Mouse (Mus musculus): ENCODE measurements at regions not wholly inside any gene's neighbourhood (a gene's known extent, or its start where the extent isn't known, plus 50 kb on each side); places are given as distances from the start of the nearest gene placed in this dataset.

- no peak for DNase-seq
Measured at GRCm38 (mm10) chr6:136229791-136230190, 56.5 kb upstream of the Grin2b start.

- no peak for DNase-seq
Measured at GRCm38 (mm10) chr6:136235473-136235872, 62.2 kb upstream of the Grin2b start.

- DNase-seq = peak in 1 of 2 experiments; percentile 4
Measured at GRCm38 (mm10) chr6:136238989-136239388, 65.7 kb upstream of the Grin2b start.

- DNase-seq = no peak
Measured at GRCm38 (mm10) chr6:136239416-136239815, 66.1 kb upstream of the Grin2b start.

GRCm38 (mm10) chr6:136241574-136242311 lies 68.4 kb upstream of the Grin2b start:
- no peak for DNase-seq

GRCm38 (mm10) chr6:136244895-136245294 lies 71.6 kb upstream of the Grin2b start:
- DNase-seq = no peak

- no peak for DNase-seq
Measured at GRCm38 (mm10) chr6:136255726-136256512, 71.4 kb upstream of the Gm8994 start.

- DNase-seq = no peak
Measured at GRCm38 (mm10) chr6:136275742-136276141, 51.6 kb upstream of the Gm8994 start.

GRCm38 (mm10) chr6:136276771-136277170 lies 50.6 kb upstream of the Gm8994 start:
- no peak for DNase-seq

Measured in cerebellum, postnatal 25 days (tissue).